Mouse (Mus musculus) embryonic facial prominence, embryonic 10.5 days (tissue): ENCODE results near the gene Pakap. TPM values are rescaled to one million over a fixed set of nuclear protein-coding genes. Genes with fewer than 3 reads are reported as not detected.
A peak's percentile ranks its signal among the peaks of the same experiment; 100 is the strongest.

Experiments used
- DNase-seq: peaks from one replicate; pipeline ENCODE4 v3.0.0-alpha.2; 2017; ENCODE audit warnings: low spot score
- H3K27ac ChIP-seq: fragments of 300-500 bp; sonication (generic); replicated peaks from 2 replicates; pipeline ENCODE4 v1.5.1; 2016; ENCODE audit warnings: mild to moderate bottlenecking
- H3K27me3 ChIP-seq: fragments of 300-500 bp; sonication (generic); replicated peaks from 2 replicates; pipeline ENCODE4 v1.6.1; 2016; ENCODE audit warnings: low read depth, mild to moderate bottlenecking; ENCODE audit not compliant: poor library complexity, severe bottlenecking
- H3K36me3 ChIP-seq: fragments of 300-500 bp; sonication (generic); replicated peaks from 2 replicates; pipeline ENCODE4 v1.6.1; 2016; ENCODE audit warnings: mild to moderate bottlenecking, moderate library complexity
- H3K4me1 ChIP-seq: fragments of 300-500 bp; sonication (generic); 2 replicates; pipeline ENCODE4 v1.6.1; 2016
- H3K4me3 ChIP-seq: fragments of 300-500 bp; sonication (generic); 2 replicates; pipeline ENCODE4 v1.5.1; 2016; ENCODE audit warnings: mild to moderate bottlenecking, moderate library complexity
- H3K9me3 ChIP-seq: fragments of 300-500 bp; sonication (generic); 2 replicates; pipeline ENCODE4 v1.6.1; 2016; ENCODE audit warnings: mild to moderate bottlenecking
- WGBS: fragments of 180-500 bp; shearing (Covaris S2); methylation state at CpG from one replicate; pipeline ENCODE4 v1.1.7; 2016; 5-methylcytosine and 5-hydroxymethylcytosine counted together
- polyA plus RNA-seq: library from polyadenylated mRNA; unstranded; fragments of >200 nt; fragmentation: Nextera tagmentation; extraction: Ambion mirVana; gene quantifications from 2 replicates; pipeline ENCODE4 v1.2.1, GENCODE M21; 2016

Gene Pakap
- polyA plus RNA-seq, 1 experiment from 2014 or later: 25.8 TPM

DNA sequence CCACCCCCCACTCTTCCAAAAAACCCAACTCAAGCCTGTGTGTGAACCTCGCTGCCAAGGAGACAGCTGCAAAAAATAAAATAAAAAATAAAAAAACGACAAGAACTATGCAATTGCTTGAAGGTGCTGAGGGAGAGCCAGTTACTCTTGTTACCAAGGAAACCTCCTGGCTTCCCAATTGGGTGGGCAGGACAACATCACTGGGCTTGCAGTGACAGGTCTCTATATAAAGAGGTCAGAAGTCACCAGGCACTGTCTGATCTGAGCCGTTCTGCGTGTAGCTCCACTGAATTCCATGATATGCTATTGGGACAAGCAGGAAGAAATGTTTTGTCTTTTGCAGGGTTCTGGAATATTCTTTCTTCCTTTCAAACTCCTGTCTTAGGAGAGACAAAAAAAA is 148.8 kb downstream of the Pakap start:
- Histone ChIP-seq H3K4me3 (no peak overlapping the region), H3K36me3 (no peaks in the 10 kb centered on the region), H3K9me3 (no peaks in the 10 kb centered on the region), H3K27me3 (no peaks in the 10 kb centered on the region), H3K27ac (no peak overlapping the region), H3K4me1 (peaks cover 19% of the 10 kb centered on the region)
- peak; percentile 34 for DNase-seq
- 47% methylated on average over 4 of the region's 4 CpGs for WGBS

DNA sequence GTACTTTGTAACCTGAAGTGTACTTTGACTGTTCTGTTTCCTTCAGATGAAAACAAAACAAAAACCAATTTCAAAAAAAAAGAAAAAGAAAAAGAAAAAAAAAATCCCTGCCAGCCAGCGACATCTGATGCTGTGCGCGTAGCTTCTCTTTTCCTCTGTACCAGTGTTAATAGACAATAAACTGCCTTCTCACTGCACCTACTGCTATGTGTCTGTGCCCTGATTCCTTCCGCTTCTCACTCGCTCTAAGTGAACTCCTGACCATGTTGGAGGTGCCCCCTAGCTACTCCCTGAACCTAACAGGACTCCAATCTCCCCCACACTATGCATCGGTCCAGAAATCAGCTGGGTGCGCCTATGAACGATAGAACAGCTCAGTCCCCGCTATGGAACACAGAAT is 149.4 kb downstream of the Pakap start, which contains the start of gene Akap2:
Akap2 (plus strand) TSS at position 304 of the 400 bp plus-strand sequence.
- no peak within 1 kb of the TSS for H3K4me3 ChIP-seq
- no peaks in the 10 kb centered on the region for H3K9me3 ChIP-seq
- 88% methylated on average over 9 of the region's 9 CpGs for WGBS
- no peaks in the 10 kb centered on the region for H3K27me3 ChIP-seq
- DNase-seq: no peak
- H3K27ac ChIP-seq: no peak within 1 kb of the TSS
- no peaks in the 10 kb centered on the region for H3K36me3 ChIP-seq
- peaks cover 19% of the 10 kb centered on the region for H3K4me1 ChIP-seq

DNA sequence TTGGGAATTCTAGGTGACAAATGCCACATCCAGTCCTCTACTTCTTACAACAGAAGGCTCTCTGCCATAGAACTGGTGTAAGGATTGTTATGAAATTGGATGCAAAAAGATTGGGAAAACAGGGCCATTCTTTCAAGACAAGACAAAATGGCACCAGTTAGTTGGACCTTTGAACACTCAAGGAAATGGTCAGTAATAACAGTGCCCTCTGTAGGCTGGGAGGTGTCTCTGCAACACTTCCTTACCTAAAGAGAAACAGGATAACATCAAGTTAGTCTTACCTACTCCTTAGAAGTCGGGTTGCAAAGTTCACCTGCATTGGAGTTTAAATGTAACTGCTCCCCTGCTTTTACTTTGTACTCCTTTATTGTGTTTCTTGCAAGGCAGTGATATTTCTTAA is 151.4 kb downstream of the Pakap start:
- no peaks in the 10 kb centered on the region for H3K27me3 ChIP-seq
- H3K27ac ChIP-seq: no peak overlapping the region
- H3K4me1 ChIP-seq: peaks cover 17% of the 10 kb centered on the region
- no peaks in the 10 kb centered on the region for H3K9me3 ChIP-seq
- DNase-seq: no peak
- no peak overlapping the region for H3K4me3 ChIP-seq
- no peaks in the 10 kb centered on the region for H3K36me3 ChIP-seq
- WGBS: 90% methylated on average over 1 of the region's 1 CpGs

DNA sequence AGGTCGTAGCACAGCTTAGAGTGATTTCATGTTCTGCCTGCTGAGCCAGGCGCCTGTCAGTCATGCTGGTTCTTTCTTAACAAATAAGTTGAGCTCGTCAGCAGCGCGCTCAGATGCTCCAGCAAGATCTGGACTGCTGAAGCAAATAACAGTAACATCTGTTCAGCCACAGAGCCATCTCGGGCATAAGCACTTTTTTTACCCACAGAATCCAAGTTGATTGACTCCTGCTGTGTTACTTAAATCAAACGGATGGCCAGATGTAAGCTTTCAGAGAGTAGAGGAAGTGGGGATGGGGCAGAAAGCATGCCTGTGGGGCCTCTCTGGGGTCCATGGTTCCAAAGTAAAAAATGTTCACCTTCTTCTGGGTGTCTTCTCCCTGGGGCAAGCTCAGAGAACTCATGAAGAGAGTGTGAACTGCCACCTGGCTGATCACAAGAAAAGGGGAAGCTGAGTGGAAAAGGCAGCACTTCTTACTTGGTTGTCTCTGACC is 152.9 kb downstream of the Pakap start:
- peak; percentile 53 for DNase-seq
- H3K9me3 ChIP-seq: no peaks in the 10 kb centered on the region
- H3K27ac ChIP-seq: peak overlapping the region; percentile 44; the same call in 1 of the 2 replicates
- no peaks in the 10 kb centered on the region for H3K36me3 ChIP-seq
- H3K4me3 ChIP-seq: no peak overlapping the region
- H3K4me1 ChIP-seq: peaks cover 17% of the 10 kb centered on the region
- no peaks in the 10 kb centered on the region for H3K27me3 ChIP-seq
- 20% methylated on average over 7 of the region's 7 CpGs for WGBS

DNA sequence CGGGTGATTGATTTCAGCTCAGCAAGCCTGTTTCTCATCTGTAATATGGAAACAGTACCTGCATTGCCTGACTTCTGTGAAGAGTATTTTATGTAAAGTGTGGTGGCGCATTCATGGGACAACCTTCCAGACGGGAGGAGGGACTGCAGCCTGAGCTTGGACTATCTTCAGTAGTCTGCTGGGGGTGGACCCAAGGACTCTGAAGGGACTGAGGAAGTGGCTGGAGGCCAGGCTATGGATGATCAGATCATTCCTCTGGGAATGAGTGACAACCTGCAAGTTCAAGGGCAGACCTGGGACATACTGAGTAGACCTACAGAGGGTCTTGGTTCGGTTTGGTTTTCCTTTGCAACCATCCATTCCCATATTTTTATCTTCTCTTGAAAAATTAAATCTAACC is 154.3 kb downstream of the Pakap start:
- no peak overlapping the region for H3K4me3 ChIP-seq
- no peaks in the 10 kb centered on the region for H3K27me3 ChIP-seq
- no peak overlapping the region for H3K27ac ChIP-seq
- H3K4me1 ChIP-seq: peaks cover 11% of the 10 kb centered on the region
- no peaks in the 10 kb centered on the region for H3K9me3 ChIP-seq
- WGBS: 82% methylated on average over 4 of the region's 4 CpGs
- DNase-seq: no peak
- no peaks in the 10 kb centered on the region for H3K36me3 ChIP-seq

DNA sequence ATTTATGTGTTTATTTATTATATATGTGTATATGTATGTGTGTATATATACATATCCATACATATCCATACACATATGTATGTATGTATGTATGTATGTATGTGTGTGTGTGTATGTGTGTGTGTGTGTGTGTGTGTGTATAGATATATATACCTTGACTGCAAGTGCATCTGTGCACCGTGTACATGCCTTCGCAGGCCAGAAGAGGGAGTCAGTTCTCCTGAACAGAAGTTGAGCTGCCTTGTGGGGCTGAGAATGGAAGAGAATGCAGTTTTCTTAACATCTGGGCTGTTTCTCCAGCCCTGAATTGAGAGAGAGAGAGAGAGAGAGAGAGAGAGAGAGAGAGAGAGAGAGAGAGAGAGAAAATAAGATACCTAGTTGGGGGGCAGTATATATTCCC is 155.7 kb downstream of the Pakap start:
- DNase-seq: peak; percentile 24
- peaks cover 8% of the 10 kb centered on the region for H3K4me1 ChIP-seq
- WGBS: 57% methylated on average over 2 of the region's 2 CpGs
- H3K27me3 ChIP-seq: no peaks in the 10 kb centered on the region
- H3K36me3 ChIP-seq: no peaks in the 10 kb centered on the region
- H3K4me3 ChIP-seq: no peak overlapping the region
- H3K9me3 ChIP-seq: no peaks in the 10 kb centered on the region
- no peak overlapping the region for H3K27ac ChIP-seq

DNA sequence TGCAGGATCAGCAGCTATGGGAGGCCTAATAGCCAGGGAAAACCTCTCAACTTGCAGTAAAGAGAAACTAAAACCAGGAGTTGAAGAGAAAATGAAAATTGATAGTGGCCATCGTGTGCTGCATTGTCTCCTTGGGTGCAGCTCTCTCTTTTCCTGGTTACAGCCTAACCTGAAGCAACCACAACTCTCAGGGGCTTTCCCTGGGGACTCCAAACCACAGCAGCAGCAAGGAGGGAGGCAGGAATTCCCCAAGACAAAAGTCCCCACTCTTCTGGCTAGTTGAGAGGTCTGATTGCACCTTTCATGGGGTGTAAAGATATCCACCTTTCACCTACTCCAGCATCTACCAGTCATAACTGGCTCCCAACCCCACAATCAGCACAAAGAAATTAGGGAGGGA is 157.6 kb downstream of the Pakap start:
- Histone ChIP-seq H3K27ac (no peak overlapping the region), H3K4me1 (peaks cover 6% of the 10 kb centered on the region), H3K9me3 (no peaks in the 10 kb centered on the region), H3K4me3 (no peak overlapping the region), H3K27me3 (no peaks in the 10 kb centered on the region), H3K36me3 (no peaks in the 10 kb centered on the region)
- DNase-seq: no peak
- WGBS: 83% methylated on average over 1 of the region's 1 CpGs

DNA sequence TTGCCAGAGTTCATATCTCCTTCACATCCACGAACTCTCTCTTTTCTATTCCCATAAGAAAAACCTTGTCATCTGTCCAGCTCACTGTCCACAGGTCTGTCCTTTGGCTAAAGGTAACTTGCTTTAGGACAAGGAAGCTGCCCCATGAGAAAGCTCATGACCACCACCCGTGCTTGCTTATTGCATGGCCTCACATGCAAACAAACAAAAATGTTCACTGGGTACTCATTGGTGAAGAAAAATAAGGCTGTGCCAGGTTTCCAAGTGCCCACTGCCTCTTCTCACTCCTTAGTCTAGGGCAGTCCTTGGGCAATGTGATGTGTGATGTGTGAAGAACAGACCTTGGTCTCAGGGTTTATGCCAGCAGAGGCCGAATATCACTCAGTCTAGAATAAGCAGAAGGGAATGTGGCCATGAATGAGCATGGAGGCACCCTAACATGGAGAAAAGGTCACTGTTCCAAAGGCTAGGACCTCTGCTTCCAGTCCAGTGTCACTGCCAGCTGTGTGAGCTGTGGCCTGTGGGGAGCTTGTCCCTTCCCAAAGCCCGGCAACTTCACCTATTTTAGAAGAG is 160.7 kb downstream of the Pakap start:
- Histone ChIP-seq H3K27ac (no peak overlapping the region), H3K4me1 (no peaks in the 10 kb centered on the region), H3K4me3 (no peak overlapping the region), H3K36me3 (no peaks in the 10 kb centered on the region), H3K27me3 (no peaks in the 10 kb centered on the region), H3K9me3 (no peaks in the 10 kb centered on the region)
- WGBS: 89% methylated on average over 4 of the region's 4 CpGs
- DNase-seq: no peak

DNA sequence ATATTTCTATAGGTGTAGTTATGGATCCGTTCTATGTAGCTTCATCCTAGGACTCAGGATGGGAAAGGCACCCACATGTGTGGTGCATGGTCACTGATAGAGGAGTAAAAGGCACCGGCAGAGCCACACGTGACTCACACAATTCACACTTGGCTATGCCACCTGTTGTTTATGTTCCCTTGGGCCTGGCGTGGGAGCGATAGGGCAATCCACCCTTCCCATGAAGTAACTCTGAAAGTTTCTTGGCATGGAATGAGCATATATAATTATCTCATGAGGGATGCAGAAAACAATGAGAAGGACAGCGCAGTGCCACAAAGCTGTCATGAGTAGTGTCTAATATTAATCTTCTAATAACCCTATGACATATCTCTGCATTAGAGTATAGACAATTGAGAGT is 162.1 kb downstream of the Pakap start:
- H3K27me3 ChIP-seq: no peaks in the 10 kb centered on the region
- no peaks in the 10 kb centered on the region for H3K4me1 ChIP-seq
- no peak overlapping the region for H3K4me3 ChIP-seq
- H3K9me3 ChIP-seq: no peaks in the 10 kb centered on the region
- WGBS: 95% methylated on average over 6 of the region's 6 CpGs
- no peak for DNase-seq
- no peaks in the 10 kb centered on the region for H3K36me3 ChIP-seq
- no peak overlapping the region for H3K27ac ChIP-seq

DNA sequence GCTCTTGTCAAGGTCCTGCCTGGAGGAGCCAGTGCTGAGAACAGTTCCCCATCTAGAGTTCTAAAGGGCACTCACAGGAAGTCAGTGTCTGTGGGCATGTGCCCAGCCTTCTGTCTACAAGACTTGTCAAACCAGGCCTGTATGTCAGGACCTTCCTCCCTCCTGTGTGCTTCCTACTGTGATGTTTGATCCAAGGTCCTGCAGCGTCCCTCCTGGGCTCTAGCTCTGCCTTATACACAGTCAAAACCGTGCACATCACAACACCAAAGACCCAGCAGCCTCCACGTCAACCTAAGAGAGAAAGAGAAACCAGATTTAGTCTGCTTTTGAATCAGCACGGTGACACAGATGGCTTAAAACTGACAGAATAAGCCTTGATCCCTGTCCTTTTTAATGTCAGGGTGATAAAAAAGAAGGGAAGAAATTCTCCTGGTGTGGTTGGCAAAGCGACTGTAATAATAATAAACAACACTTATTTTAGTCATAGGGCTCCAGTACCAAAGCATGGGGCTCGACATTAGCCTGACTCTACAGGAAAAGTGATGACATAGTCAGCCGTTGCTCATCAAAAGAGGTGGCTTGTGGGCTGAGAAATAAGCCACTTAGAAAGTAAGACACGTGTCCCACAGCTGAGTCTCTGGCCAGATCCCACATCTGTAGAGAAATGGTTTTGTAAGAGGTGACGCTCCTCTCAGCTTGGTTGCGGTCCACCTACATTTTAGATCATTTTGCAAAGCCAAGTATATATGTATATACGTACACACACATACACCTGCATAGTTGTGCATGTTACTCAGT is 163.0 kb downstream of the Pakap start:
- WGBS: 85% methylated on average over 11 of the region's 11 CpGs
- Histone ChIP-seq H3K36me3 (no peaks in the 10 kb centered on the region), H3K4me3 (no peak overlapping the region), H3K9me3 (no peaks in the 10 kb centered on the region), H3K27ac (no peak overlapping the region), H3K4me1 (no peaks in the 10 kb centered on the region), H3K27me3 (no peaks in the 10 kb centered on the region)
- DNase-seq: no peak

DNA sequence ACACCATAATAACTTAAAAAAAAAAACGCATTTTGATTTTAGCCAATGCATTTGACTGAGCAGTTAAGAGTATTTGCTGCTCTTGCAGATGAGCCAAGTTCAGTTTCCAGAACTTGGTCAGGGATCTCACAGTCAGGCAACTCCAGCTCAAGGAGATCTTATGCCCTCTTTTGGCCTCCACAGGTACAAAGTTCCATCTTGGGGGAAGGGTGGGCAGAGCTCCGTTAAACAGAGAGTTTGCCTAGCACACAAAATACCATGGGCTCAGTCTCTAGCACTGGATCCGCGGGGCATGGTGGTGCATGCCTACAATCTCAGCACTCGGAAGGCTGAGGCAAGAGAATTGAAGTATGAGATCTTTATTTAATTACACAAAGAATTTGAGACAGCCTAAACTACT is 164.4 kb downstream of the Pakap start:
- Histone ChIP-seq H3K36me3 (no peaks in the 10 kb centered on the region), H3K27ac (no peak overlapping the region), H3K27me3 (no peaks in the 10 kb centered on the region), H3K9me3 (no peaks in the 10 kb centered on the region), H3K4me1 (peaks cover 4% of the 10 kb centered on the region; the same call in 1 of the 2 replicates), H3K4me3 (no peak overlapping the region)
- DNase-seq: no peak
- 81% methylated on average over 5 of the region's 5 CpGs for WGBS

DNA sequence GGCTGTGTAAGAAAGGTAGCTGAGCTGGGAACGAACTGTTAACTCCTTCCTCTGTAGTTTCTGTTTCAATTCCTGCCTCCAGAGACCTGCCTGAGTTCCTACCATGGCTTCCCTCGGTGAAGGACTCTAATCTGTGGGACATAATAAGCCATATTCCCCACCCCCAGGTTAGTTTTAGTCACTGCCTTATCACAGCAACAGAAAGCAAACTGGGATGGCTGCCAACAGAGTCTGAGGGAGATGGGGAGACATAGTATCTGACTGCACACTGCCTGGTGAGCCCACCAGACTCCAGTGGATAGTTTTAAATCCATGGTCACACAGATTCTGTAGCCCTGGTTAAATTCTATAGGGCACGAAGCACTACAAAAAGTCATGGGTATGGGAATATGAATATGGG is 165.5 kb downstream of the Pakap start:
- H3K4me1 ChIP-seq: peaks cover 7% of the 10 kb centered on the region; the same call in 1 of the 2 replicates
- DNase-seq: no peak
- no peaks in the 10 kb centered on the region for H3K36me3 ChIP-seq
- H3K9me3 ChIP-seq: no peaks in the 10 kb centered on the region
- H3K27me3 ChIP-seq: no peaks in the 10 kb centered on the region
- no peak overlapping the region for H3K27ac ChIP-seq
- 88% methylated on average over 3 of the region's 3 CpGs for WGBS
- H3K4me3 ChIP-seq: no peak overlapping the region

DNA sequence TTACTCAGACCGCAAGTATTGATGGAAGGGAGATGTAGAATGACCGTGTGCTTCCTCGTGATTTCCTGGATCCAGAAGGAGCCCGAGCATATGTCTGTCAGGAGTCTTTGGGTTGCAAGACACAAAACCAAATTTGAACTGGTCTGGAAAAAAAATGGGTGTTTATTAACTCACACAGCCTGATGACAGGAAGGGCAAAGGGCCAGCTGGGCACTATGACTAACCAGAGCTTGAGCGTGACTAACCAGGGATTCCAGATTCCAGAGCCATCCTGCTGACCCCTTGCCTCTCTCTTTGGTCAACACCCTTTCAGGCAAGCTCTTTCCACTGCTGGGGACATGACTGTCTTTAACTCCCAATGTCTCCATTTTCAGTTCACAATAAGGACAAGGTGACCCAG is 167.4 kb downstream of the Pakap start:
- H3K36me3 ChIP-seq: no peaks in the 10 kb centered on the region
- H3K27ac ChIP-seq: no peak overlapping the region
- no peak for DNase-seq
- H3K27me3 ChIP-seq: no peaks in the 10 kb centered on the region
- peaks cover 20% of the 10 kb centered on the region for H3K4me1 ChIP-seq
- no peaks in the 10 kb centered on the region for H3K9me3 ChIP-seq
- no peak overlapping the region for H3K4me3 ChIP-seq
- WGBS: 81% methylated on average over 5 of the region's 5 CpGs
